Mouse (Mus musculus) mature B cell (primary cell): Measurements from ENCODE around the gene Ccdc188.

ENCODE experiments used
- in situ Hi-C: fragments of 300-500 bp; cut with MboI; formaldehyde crosslinking; loops from 2 replicates; pipeline ENCODE4 v1.14.3; 2019

The Ccdc188 gene

GRCm38 (mm10) chr16:18201620-18202019 is 16.1 kb upstream of the Ccdc188 start:
- in situ Hi-C loops: no loop called here

GRCm38 (mm10) chr16:18202061-18202460 is 15.6 kb upstream of the Ccdc188 start:
- in situ Hi-C loops: no loop called here

- in situ Hi-C loops: no loop called here
Measured at GRCm38 (mm10) chr16:18203430-18204091, 14.1 kb upstream of the Ccdc188 start.

GRCm38 (mm10) chr16:18210701-18211416 is 6.8 kb upstream of the Ccdc188 start:
- in situ Hi-C loops: no loop called here

GRCm38 (mm10) chr16:18211417-18212171 is 6.1 kb upstream of the Ccdc188 start:
- in situ Hi-C loops: no loop called here

GRCm38 (mm10) chr16:18213689-18214088 is 4.0 kb upstream of the Ccdc188 start:
- in situ Hi-C loops: no loop called here

- in situ Hi-C loops: no loop called here
Measured at GRCm38 (mm10) chr16:18214858-18215257, 2.8 kb upstream of the Ccdc188 start.

- in situ Hi-C loops: no loop called here
Measured at GRCm38 (mm10) chr16:18218580-18218996, 909 bp downstream of the Ccdc188 start.

- in situ Hi-C loops: no loop called here
Measured at GRCm38 (mm10) chr16:18220001-18220400, 2.3 kb downstream of the Ccdc188 start.

GRCm38 (mm10) chr16:18220856-18221542 is 3.3 kb downstream of the Ccdc188 start:
- in situ Hi-C loops: no loop called here

- in situ Hi-C loops: no loop called here
Measured at GRCm38 (mm10) chr16:18221543-18221898, 3.8 kb downstream of the Ccdc188 start.

- in situ Hi-C loops: no loop called here
Measured at GRCm38 (mm10) chr16:18222188-18222587, 4.5 kb downstream of the Ccdc188 start.

GRCm38 (mm10) chr16:18227187-18227586 is 9.5 kb downstream of the Ccdc188 start:
- in situ Hi-C loops: no loop called here

- in situ Hi-C loops: no loop called here
Measured at GRCm38 (mm10) chr16:18227897-18228422, 10.3 kb downstream of the Ccdc188 start.

- in situ Hi-C loops: no loop called here
Measured at GRCm38 (mm10) chr16:18228856-18229255, 11.2 kb downstream of the Ccdc188 start.

- in situ Hi-C loops: no loop called here
Measured at GRCm38 (mm10) chr16:18229622-18230021, 11.9 kb downstream of the Ccdc188 start.

GRCm38 (mm10) chr16:18230617-18231016 is 12.9 kb downstream of the Ccdc188 start:
- in situ Hi-C loops: no loop called here

GRCm38 (mm10) chr16:18231047-18231446 is 13.4 kb downstream of the Ccdc188 start:
- in situ Hi-C loops: no loop called here

GRCm38 (mm10) chr16:18231451-18231850 is 13.8 kb downstream of the Ccdc188 start:
- in situ Hi-C loops: no loop called here

- in situ Hi-C loops: no loop called here
Measured at GRCm38 (mm10) chr16:18233451-18233850, 15.8 kb downstream of the Ccdc188 start.

- in situ Hi-C loops: no loop called here
Measured at GRCm38 (mm10) chr16:18233919-18234670, 16.4 kb downstream of the Ccdc188 start.
